Mouse (Mus musculus): ENCODE results near the gene Gmeb1. TPM values are rescaled to one million over a fixed set of nuclear protein-coding genes. Genes with fewer than 3 reads are reported as not detected.
"Not testable (repeated sequence)": the region's sequence is repeated elsewhere in the genome, so short reads cannot be mapped to it uniquely, and the experiment has no call there.

The Gmeb1 gene
- polyA plus RNA-seq, 1 experiment from 2014 or later = 26.8 TPM

DNA sequence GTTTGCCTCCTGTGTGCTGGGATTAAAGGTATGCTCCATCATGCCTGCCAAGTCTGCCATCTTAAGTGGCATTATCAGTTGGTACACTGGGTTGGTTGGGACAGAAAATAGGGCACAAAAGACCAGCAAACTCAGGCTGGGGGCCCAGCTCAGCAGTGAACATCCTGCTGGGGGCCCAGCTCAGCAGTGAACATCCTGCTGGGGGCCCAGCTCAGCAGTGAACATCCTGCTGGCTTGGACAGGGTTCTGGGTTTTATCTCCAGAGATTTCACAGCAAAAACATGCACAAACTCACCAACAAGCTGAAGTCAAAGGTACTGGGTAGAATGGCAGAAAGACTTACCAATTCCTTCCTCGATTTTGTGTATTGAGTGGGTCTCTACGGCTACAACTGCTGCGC, 15.8 kb downstream of the Gmeb1 start:
- no peaks in the 10 kb centered on the region for H3K9me3 ChIP-seq (replicated peaks; ENCODE audit: control insufficient read depth, low read length)
- H3K9ac ChIP-seq (ENCODE audit: low read length) = no peak overlapping the region
- ATAC-seq (replicated peaks; ENCODE audit: extremely low read depth, insufficient read depth, low FRiP score) = no peak
- no peak overlapping the region for H3K4me2 ChIP-seq (ENCODE audit: low read depth, low read length)
- peaks cover 12% of the 10 kb centered on the region; the same call in 1 of the 2 replicates for H3K4me1 ChIP-seq (ENCODE audit: control insufficient read depth, insufficient read depth, low read length)
- peaks cover 42% of the 10 kb centered on the region for H3K36me3 ChIP-seq (ENCODE audit: control insufficient read depth, insufficient read depth)
- H3K27ac ChIP-seq (ENCODE audit: low read length) = peak overlapping the region; percentile 48; the same call in 1 of the 2 replicates
- WGBS = 90% methylated on average over 3 of the region's 3 CpGs
- no peak overlapping the region for H3K4me3 ChIP-seq (ENCODE audit: low read length)
- H3K27me3 ChIP-seq (ENCODE audit: control insufficient read depth, insufficient read depth, low read length) = no peaks in the 10 kb centered on the region

DNA sequence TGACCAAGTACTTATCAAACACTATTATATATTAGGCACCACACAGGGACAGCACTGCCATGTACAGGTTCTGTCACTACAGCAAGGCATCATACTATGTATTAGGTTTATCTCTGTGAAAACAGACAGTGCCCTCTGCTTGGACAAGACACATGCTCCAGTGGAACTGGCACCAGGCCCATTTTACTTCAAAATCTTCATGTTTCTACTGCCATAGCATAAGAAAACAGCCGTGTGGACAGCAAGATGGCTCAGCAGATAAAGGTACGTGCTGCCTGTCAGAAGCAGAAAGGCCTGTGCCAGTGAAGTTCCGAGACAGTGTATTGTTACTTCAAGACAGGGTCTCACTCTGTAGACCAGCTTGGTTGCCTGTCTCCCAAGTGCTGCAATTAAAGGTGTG, 20.2 kb downstream of the Gmeb1 start:
- H3K36me3 ChIP-seq (ENCODE audit: control insufficient read depth, insufficient read depth) = peaks cover 56% of the 10 kb centered on the region
- no peaks in the 10 kb centered on the region for H3K27me3 ChIP-seq (ENCODE audit: control insufficient read depth, insufficient read depth, low read length)
- no peak overlapping the region for H3K4me3 ChIP-seq (ENCODE audit: low read length)
- H3K9ac ChIP-seq (ENCODE audit: low read length) = no peak overlapping the region
- no peak overlapping the region for H3K27ac ChIP-seq (ENCODE audit: low read length)
- no peak overlapping the region for H3K4me2 ChIP-seq (ENCODE audit: low read depth, low read length)
- ATAC-seq (replicated peaks; ENCODE audit: extremely low read depth, insufficient read depth, low FRiP score) = no peak
- H3K9me3 ChIP-seq (replicated peaks; ENCODE audit: control insufficient read depth, low read length) = no peaks in the 10 kb centered on the region
- WGBS = 72% methylated on average over 3 of the region's 3 CpGs
- H3K4me1 ChIP-seq (ENCODE audit: control insufficient read depth, insufficient read depth, low read length) = peaks cover 4% of the 10 kb centered on the region; the same call in 1 of the 2 replicates

GRCm38 (mm10) chr4:132240367-132240766, 21.0 kb downstream of the Gmeb1 start:
- Histone ChIP-seq H3K9ac (ENCODE audit: low read length) (no peak overlapping the region), H3K9me3 (replicated peaks; ENCODE audit: control insufficient read depth, low read length) (no peaks in the 10 kb centered on the region), H3K27me3 (ENCODE audit: control insufficient read depth, insufficient read depth, low read length) (no peaks in the 10 kb centered on the region), H3K4me1 (ENCODE audit: control insufficient read depth, insufficient read depth, low read length) (0 out of 2 replicates have a peak, but pooled peaks cover under 1% of the 10 kb centered on the region), H3K36me3 (ENCODE audit: control insufficient read depth, insufficient read depth) (peaks cover 52% of the 10 kb centered on the region), H3K27ac (ENCODE audit: low read length) (no peak overlapping the region), H3K4me3 (ENCODE audit: low read length) (no peak overlapping the region), H3K4me2 (ENCODE audit: low read depth, low read length) (no peak overlapping the region)
- WGBS = 72% methylated on average over 3 of the region's 3 CpGs
- no peak for ATAC-seq (replicated peaks; ENCODE audit: extremely low read depth, insufficient read depth, low FRiP score)

DNA sequence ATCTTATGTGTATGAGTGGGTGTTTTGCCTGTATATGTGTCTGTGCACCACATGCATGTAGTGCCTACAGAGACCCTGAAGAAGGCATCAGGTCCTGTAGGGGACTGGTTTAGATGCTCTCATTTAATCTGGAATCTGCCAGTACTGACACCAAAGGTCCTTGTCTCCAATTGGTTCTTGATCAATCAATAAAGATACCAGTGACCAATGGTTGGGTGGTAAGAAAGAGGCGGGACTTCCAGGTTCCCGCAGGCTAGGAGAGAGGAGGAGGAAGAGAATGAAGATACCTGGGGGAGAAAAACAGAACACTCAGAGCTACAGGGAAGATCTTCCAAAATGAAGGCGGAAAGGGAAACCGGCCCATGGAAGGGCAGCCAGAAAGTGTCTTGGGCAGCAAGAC, 23.0 kb downstream of the Gmeb1 start:
- ATAC-seq (replicated peaks; ENCODE audit: extremely low read depth, insufficient read depth, low FRiP score) = no peak
- 87% methylated on average over 4 of the region's 4 CpGs for WGBS
- H3K4me3 ChIP-seq (ENCODE audit: low read length) = no peak overlapping the region

DNA sequence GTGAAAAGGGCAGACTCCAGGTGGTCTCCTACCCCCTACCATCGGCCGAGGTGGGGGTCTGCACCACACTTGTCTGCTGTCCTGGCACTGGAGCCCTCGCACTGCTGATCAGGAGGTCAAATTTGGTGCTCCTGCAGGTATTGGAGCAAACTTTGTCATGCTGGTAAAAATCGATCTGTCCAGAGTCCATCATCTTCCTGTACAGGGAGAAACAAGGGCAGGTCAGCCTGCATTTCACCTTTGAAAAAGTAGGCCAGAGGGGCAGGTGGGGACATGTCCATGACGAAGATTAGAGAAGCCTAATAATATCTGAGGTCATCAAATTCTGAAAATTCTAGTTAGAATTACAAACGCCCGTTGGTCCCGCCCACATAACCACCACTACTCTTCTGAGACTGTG, 26.7 kb downstream of the Gmeb1 start:
- Histone ChIP-seq H3K27me3 (ENCODE audit: control insufficient read depth, insufficient read depth, low read length) (no peaks in the 10 kb centered on the region), H3K4me3 (ENCODE audit: low read length) (no peak overlapping the region), H3K36me3 (ENCODE audit: control insufficient read depth, insufficient read depth) (peaks cover 63% of the 10 kb centered on the region), H3K4me2 (ENCODE audit: low read depth, low read length) (no peak overlapping the region), H3K9ac (ENCODE audit: low read length) (no peak overlapping the region), H3K27ac (ENCODE audit: low read length) (no peak overlapping the region), H3K4me1 (ENCODE audit: control insufficient read depth, insufficient read depth, low read length) (no peaks in the 10 kb centered on the region), H3K9me3 (replicated peaks; ENCODE audit: control insufficient read depth, low read length) (no peaks in the 10 kb centered on the region)
- 87% methylated on average over 8 of the region's 8 CpGs for WGBS
- no peak for ATAC-seq (replicated peaks; ENCODE audit: extremely low read depth, insufficient read depth, low FRiP score)

More for the DNA sequence above, 23.0 kb downstream of the Gmeb1 start:
- H3K9ac ChIP-seq (ENCODE audit: low read length) = no peak overlapping the region
- H3K4me1 ChIP-seq (ENCODE audit: control insufficient read depth, insufficient read depth, low read length) = no peaks in the 10 kb centered on the region
- H3K4me2 ChIP-seq (ENCODE audit: low read depth, low read length) = no peak overlapping the region
- H3K27ac ChIP-seq (ENCODE audit: low read length) = no peak overlapping the region
- H3K36me3 ChIP-seq (ENCODE audit: control insufficient read depth, insufficient read depth) = peaks cover 56% of the 10 kb centered on the region
- H3K27me3 ChIP-seq (ENCODE audit: control insufficient read depth, insufficient read depth, low read length) = no peaks in the 10 kb centered on the region
- no peaks in the 10 kb centered on the region for H3K9me3 ChIP-seq (replicated peaks; ENCODE audit: control insufficient read depth, low read length)

GRCm38 (mm10) chr4:132230422-132230821, 31.0 kb downstream of the Gmeb1 start:
- Histone ChIP-seq H3K27me3 (ENCODE audit: control insufficient read depth, insufficient read depth, low read length) (no peaks in the 10 kb centered on the region), H3K4me1 (ENCODE audit: control insufficient read depth, insufficient read depth, low read length) (no peaks in the 10 kb centered on the region), H3K4me2 (ENCODE audit: low read depth, low read length) (no peak overlapping the region), H3K36me3 (ENCODE audit: control insufficient read depth, insufficient read depth) (peaks cover 71% of the 10 kb centered on the region), H3K4me3 (ENCODE audit: low read length) (no peak overlapping the region), H3K27ac (ENCODE audit: low read length) (no peak overlapping the region), H3K9me3 (replicated peaks; ENCODE audit: control insufficient read depth, low read length) (no peaks in the 10 kb centered on the region), H3K9ac (ENCODE audit: low read length) (no peak overlapping the region)
- WGBS = 90% methylated on average over 5 of the region's 5 CpGs
- no peak for ATAC-seq (replicated peaks; ENCODE audit: extremely low read depth, insufficient read depth, low FRiP score)

DNA sequence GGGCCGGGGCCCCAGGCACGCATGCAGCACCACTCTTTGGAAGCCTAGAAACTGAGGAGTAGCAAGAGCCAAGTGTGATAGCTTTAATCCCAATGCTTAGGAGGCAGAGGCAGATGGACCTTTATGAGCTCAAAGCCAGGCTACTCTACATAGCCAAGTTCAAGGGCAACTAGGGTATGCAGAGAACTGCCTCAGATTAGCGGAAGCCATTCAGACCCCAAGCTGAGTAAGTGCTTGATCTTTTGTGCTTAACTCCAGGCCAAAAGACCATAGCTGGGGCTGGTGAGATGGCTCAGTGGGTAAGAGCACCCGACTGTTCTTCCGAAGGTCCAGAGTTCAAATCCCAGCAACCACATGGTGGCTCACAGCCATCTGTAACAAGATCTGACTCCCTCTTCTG, 39.4 kb downstream of the Gmeb1 start:
- H3K4me3 ChIP-seq (ENCODE audit: low read length); H3K4me1 ChIP-seq (ENCODE audit: control insufficient read depth, insufficient read depth, low read length); H3K27ac ChIP-seq (ENCODE audit: low read length); H3K4me2 ChIP-seq (ENCODE audit: low read depth, low read length); ATAC-seq (replicated peaks; ENCODE audit: extremely low read depth, insufficient read depth, low FRiP score); H3K9me3 ChIP-seq (replicated peaks; ENCODE audit: control insufficient read depth, low read length); H3K27me3 ChIP-seq (ENCODE audit: control insufficient read depth, insufficient read depth, low read length); H3K9ac ChIP-seq (ENCODE audit: low read length): not testable (repeated sequence)
- 92% methylated on average over 5 of the region's 5 CpGs for WGBS
- peaks cover 27% of the 10 kb centered on the region for H3K36me3 ChIP-seq (ENCODE audit: control insufficient read depth, insufficient read depth)

DNA sequence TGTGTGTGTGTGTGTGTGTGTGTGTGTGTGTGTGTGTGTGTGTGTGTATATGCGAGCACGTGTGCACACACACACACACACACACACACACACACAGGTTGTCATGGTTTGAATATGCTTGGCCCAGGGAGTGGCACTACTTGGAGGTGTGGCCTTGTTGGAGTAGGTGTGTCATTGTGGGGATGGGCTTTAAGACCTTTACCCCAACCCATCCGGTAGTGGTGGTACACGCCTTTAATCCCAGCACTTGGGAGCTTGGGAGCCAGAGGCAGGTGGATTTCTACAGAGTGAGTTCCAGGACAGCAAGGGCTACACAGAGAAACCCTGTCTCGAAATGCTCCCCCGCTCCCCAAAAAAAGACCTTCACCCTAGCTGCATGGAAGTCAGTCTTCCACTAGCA, 43.0 kb downstream of the Gmeb1 start:
- not testable (repeated sequence) for H3K9ac ChIP-seq (ENCODE audit: low read length); H3K27ac ChIP-seq (ENCODE audit: low read length); H3K4me1 ChIP-seq (ENCODE audit: control insufficient read depth, insufficient read depth, low read length); H3K4me3 ChIP-seq (ENCODE audit: low read length); H3K9me3 ChIP-seq (replicated peaks; ENCODE audit: control insufficient read depth, low read length); H3K4me2 ChIP-seq (ENCODE audit: low read depth, low read length); H3K27me3 ChIP-seq (ENCODE audit: control insufficient read depth, insufficient read depth, low read length); H3K36me3 ChIP-seq (ENCODE audit: control insufficient read depth, insufficient read depth); ATAC-seq (replicated peaks; ENCODE audit: extremely low read depth, insufficient read depth, low FRiP score)
- WGBS = 70% methylated on average over 4 of the region's 6 CpGs

DNA sequence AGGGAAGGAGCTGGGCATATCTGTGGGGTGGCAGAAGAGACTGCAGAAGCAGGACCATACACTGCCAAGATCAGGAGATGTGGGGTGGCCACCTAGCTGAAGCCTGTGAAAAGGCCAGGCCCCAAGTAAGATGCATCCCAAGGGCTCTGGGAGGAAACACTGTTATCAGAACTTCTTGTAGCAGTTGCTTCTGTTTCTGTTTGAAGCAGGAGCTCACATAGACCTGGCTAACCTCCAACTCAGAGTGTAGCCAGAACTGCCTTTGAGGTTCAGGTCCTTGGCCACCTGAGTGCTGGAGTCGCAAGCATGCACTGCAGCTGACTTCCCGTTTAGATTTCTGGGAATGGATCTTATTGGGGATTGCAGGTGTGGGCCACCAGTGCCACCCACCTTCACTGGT, 43.6 kb downstream of the Gmeb1 start:
- H3K9me3 ChIP-seq (replicated peaks; ENCODE audit: control insufficient read depth, low read length) = no peaks in the 10 kb centered on the region
- no peak for ATAC-seq (replicated peaks; ENCODE audit: extremely low read depth, insufficient read depth, low FRiP score)
- 70% methylated on average over 2 of the region's 2 CpGs for WGBS

More for the DNA sequence above, 43.6 kb downstream of the Gmeb1 start:
- H3K27ac ChIP-seq (ENCODE audit: low read length) = no peak overlapping the region
- H3K4me1 ChIP-seq (ENCODE audit: control insufficient read depth, insufficient read depth, low read length) = 0 out of 2 replicates have a peak, but pooled peaks cover 2% of the 10 kb centered on the region
- no peak overlapping the region for H3K4me3 ChIP-seq (ENCODE audit: low read length)
- no peaks in the 10 kb centered on the region for H3K36me3 ChIP-seq (ENCODE audit: control insufficient read depth, insufficient read depth)
- no peak overlapping the region; the same call in 1 of the 2 replicates for H3K9ac ChIP-seq (ENCODE audit: low read length)
- no peak overlapping the region for H3K4me2 ChIP-seq (ENCODE audit: low read depth, low read length)
- H3K27me3 ChIP-seq (ENCODE audit: control insufficient read depth, insufficient read depth, low read length) = no peaks in the 10 kb centered on the region
